Mouse (Mus musculus) hindlimb bud, embryonic 11.5 days (tissue): ENCODE results near the gene Papolb.

ENCODE experiments used
- DNase-seq: peaks from one replicate; pipeline ENCODE4 v3.0.0-alpha.2; 2012; ENCODE audit warnings: low read depth, low spot score; ENCODE audit errors: extremely low spot score

Papolb gene

GRCm38 (mm10) chr5:142529915-142530314 lies at the start of gene Papolb:
Gene Papolb (minus strand): TSS chr5:142530076.
- DNase-seq, result no peak

GRCm38 (mm10) chr5:142578192-142578591 lies 48.3 kb upstream of the Papolb start:
- DNase-seq, result no peak

GRCm38 (mm10) chr5:142576832-142577231 lies 47.0 kb upstream of the Papolb start:
- DNase-seq, result no peak

GRCm38 (mm10) chr5:142574323-142575057 lies 44.6 kb upstream of the Papolb start:
- no peak for DNase-seq

GRCm38 (mm10) chr5:142564606-142565005 lies 34.7 kb upstream of the Papolb start:
- no peak for DNase-seq

GRCm38 (mm10) chr5:142560261-142560660 lies 30.4 kb upstream of the Papolb start:
- DNase-seq, result no peak

- DNase-seq, result peak; percentile 67
These were observed 27.7 kb upstream of the Papolb start for GRCm38 (mm10) chr5:142557397-142558067.

GRCm38 (mm10) chr5:142556721-142557120 lies 26.8 kb upstream of the Papolb start:
- no peak for DNase-seq

GRCm38 (mm10) chr5:142555866-142556265 lies 26.0 kb upstream of the Papolb start:
- DNase-seq, result no peak

GRCm38 (mm10) chr5:142550706-142551652 lies 21.1 kb upstream of the Papolb start, which contains the start of gene Radil:
Gene Radil (minus strand): TSS chr5:142551098.
- DNase-seq, result peak; percentile 69

GRCm38 (mm10) chr5:142549961-142550705 lies 20.3 kb upstream of the Papolb start:
- DNase-seq, result peak; percentile 37

GRCm38 (mm10) chr5:142549441-142549840 lies 19.6 kb upstream of the Papolb start:
- no peak for DNase-seq

GRCm38 (mm10) chr5:142547066-142547465 lies 17.2 kb upstream of the Papolb start:
- DNase-seq, result no peak

- no peak for DNase-seq
These were observed 16.5 kb upstream of the Papolb start for GRCm38 (mm10) chr5:142546344-142546743.

- DNase-seq, result no peak
These were observed 15.3 kb upstream of the Papolb start for GRCm38 (mm10) chr5:142545014-142545795.

GRCm38 (mm10) chr5:142537286-142537685 lies 7.4 kb upstream of the Papolb start:
- DNase-seq, result no peak

- DNase-seq, result no peak
These were observed 5.5 kb upstream of the Papolb start for GRCm38 (mm10) chr5:142535388-142535787.

- no peak for DNase-seq
These were observed 5.0 kb downstream of the Papolb start for GRCm38 (mm10) chr5:142524711-142525464.
